8 mouse cellular contexts compared by ENCODE assay signal in the genomic region with DNA sequence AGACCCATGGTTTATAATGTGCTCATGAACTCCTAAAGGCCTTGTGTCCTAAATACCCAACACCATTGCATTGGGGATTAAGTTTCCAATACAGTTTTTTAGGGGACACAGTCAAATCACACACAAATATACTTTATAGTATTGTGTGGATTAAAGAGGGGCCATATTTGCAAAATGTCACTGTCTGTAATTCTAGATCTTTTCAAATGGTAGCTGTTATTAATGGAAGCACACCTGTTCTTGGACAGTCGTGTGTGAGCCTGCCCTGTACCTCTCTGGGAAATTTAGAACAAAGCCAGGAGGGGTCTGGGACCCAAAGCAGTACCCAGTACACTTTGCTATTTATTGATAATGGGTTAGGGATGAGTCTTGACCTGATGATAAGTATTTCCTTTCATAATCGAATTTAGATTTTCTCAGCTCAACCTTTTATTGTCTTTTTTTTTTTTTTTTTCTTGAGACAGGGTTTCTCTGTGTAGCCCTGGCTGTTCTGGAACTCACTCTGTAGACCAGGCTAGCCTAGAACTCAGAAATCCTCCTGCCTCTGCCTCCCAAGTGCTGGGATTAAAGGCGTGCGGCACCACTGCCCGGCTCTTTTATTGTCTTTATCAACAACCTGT. TPM values are rescaled to one million over a fixed set of nuclear protein-coding genes. Genes with fewer than 3 reads are reported as not detected.
DNase-seq lines count a peak whose midpoint lies in the region; ATAC-seq lines count a peak whose summit lies in the region.

Gene Slc4a7, plus strand, starts transcription at position 570 of the 620 bp plus-strand sequence.

- H3K4me1 ChIP-seq in kidney, embryonic 14.5 days (ENCODE audit: control insufficient read depth, insufficient read depth, low read length), result 0 out of 2 replicates have a peak, but pooled peaks cover 12% of the 10 kb centered on the region
- H3K4me1 ChIP-seq in heart, embryonic 10.5 days, result peaks cover 4% of the 10 kb centered on the region
- H3K4me1 ChIP-seq in midbrain, embryonic 16.5 days (ENCODE audit: control insufficient read depth, insufficient read depth, low read length), result peaks cover 22% of the 10 kb centered on the region

- H3K4me2 ChIP-seq in kidney, embryonic 14.5 days (replicated peaks; ENCODE audit: low read depth, low read length), result peak within 1 kb of the TSS; percentile 51
- H3K4me2 ChIP-seq in midbrain, embryonic 16.5 days (ENCODE audit: low read length), result peak within 1 kb of the TSS; percentile 62

- ATAC-seq in kidney, embryonic 14.5 days (ENCODE audit: low FRiP score, low TSS enrichment), result no peak
- no peak; the same call in 1 of the 2 replicates for ATAC-seq in midbrain, embryonic 16.5 days

- no peaks in the 10 kb centered on the region for H3K36me3 ChIP-seq in kidney, embryonic 14.5 days (ENCODE audit: control insufficient read depth, insufficient read depth, low read length)
- H3K36me3 ChIP-seq in heart, embryonic 10.5 days, result no peaks in the 10 kb centered on the region
- H3K36me3 ChIP-seq in midbrain, embryonic 16.5 days (ENCODE audit: control insufficient read depth, insufficient read depth, low read length), result no peaks in the 10 kb centered on the region

- H3K27ac ChIP-seq in kidney, embryonic 14.5 days (ENCODE audit: low read depth, low read length), result peak within 1 kb of the TSS; percentile 93
- H3K27ac ChIP-seq in heart, embryonic 10.5 days, result peak within 1 kb of the TSS; percentile 99
- peak within 1 kb of the TSS; percentile 98 for H3K27ac ChIP-seq in midbrain, embryonic 16.5 days (ENCODE audit: low read length)

- H3K9me3 ChIP-seq in kidney, embryonic 14.5 days (ENCODE audit: control insufficient read depth, low read length), result no peaks in the 10 kb centered on the region
- H3K9me3 ChIP-seq in heart, embryonic 10.5 days, result no peaks in the 10 kb centered on the region
- H3K9me3 ChIP-seq in midbrain, embryonic 16.5 days (replicated peaks; ENCODE audit: control insufficient read depth, low read length, poor library complexity, severe bottlenecking), result no peaks in the 10 kb centered on the region

- 93% methylated on average over 5 of the region's 5 CpGs for WGBS in kidney, embryonic 14.5 days
- WGBS in heart, embryonic 10.5 days, result 65% methylated on average over 5 of the region's 5 CpGs
- WGBS in midbrain, embryonic 16.5 days, result 91% methylated on average over 5 of the region's 5 CpGs

- peak within 1 kb of the TSS; percentile 85 for H3K4me3 ChIP-seq in kidney, embryonic 14.5 days (ENCODE audit: low read length)
- H3K4me3 ChIP-seq in heart, embryonic 10.5 days, result peak within 1 kb of the TSS; percentile 90
- peak within 1 kb of the TSS; percentile 90 for H3K4me3 ChIP-seq in midbrain, embryonic 16.5 days (ENCODE audit: low read depth, low read length)

- peak within 1 kb of the TSS; percentile 96 for H3K9ac ChIP-seq in kidney, embryonic 14.5 days (ENCODE audit: low read depth, low read length)
- peak within 1 kb of the TSS; percentile 99 for H3K9ac ChIP-seq in midbrain, embryonic 16.5 days (ENCODE audit: low read depth, low read length)

- H3K27me3 ChIP-seq in kidney, embryonic 14.5 days (ENCODE audit: control insufficient read depth, insufficient read depth, low read length), result no peaks in the 10 kb centered on the region
- H3K27me3 ChIP-seq in heart, embryonic 10.5 days (ENCODE audit: insufficient read depth, poor library complexity, severe bottlenecking), result no peaks in the 10 kb centered on the region
- no peaks in the 10 kb centered on the region for H3K27me3 ChIP-seq in midbrain, embryonic 16.5 days (ENCODE audit: control insufficient read depth, insufficient read depth, low read depth, low read length)

- DNase-seq in kidney, adult 9 months, result no peak
- no peak for DNase-seq in adrenal gland, adult 18-20 months (ENCODE audit: low spot score in 2 of 2)
- no peak for DNase-seq in heart, embryonic 10.5 days (ENCODE audit: low spot score)
- no peak for DNase-seq in layer of hippocampus, postnatal 36 days
- no peak for DNase-seq in spleen, postnatal 14 days (ENCODE audit: low spot score in 2 of 2)
- no peak for DNase-seq in thymus, postnatal 4 days

RNA-seq across cellular contexts. Expression of gene Slc4a7, which starts in this region (rescaled TPM):
- polyA plus RNA-seq in kidney, embryonic 14.5 days (2014; fragmentation: Nextera tagmentation; extraction: Ambion mirVana), result 16.7 and 22.6 TPM in 2 replicates
- total RNA-seq in adrenal gland, adult 18-20 months (2021), result 10 to 100 TPM; 14.6 to 29.5 TPM
- polyA plus RNA-seq in heart, embryonic 10.5 days (2016; fragmentation: Nextera tagmentation; extraction: Ambion mirVana), result 18.8 and 21.2 TPM in 2 replicates
- 10 to 100 TPM; 44.1 to 50.3 TPM for total RNA-seq in layer of hippocampus, postnatal 36 days (2021)
- 26.7 and 29.8 TPM in 2 replicates for polyA plus RNA-seq in midbrain, embryonic 16.5 days (2015; fragmentation: Nextera tagmentation; extraction: Ambion mirVana)
